14 mouse cellular contexts compared by ENCODE assay signal in genomic region chr5:48113400-48113799, GRCm38 (mm10).
DNase-seq lines count a peak whose midpoint lies in the region; ATAC-seq and TF ChIP-seq lines count a peak whose summit lies in the region.
"Had no signal": no experiment of that assay in that cellular context is flagged by ENCODE, and none has a peak within 500 bp of the region (broad histone marks: within the 10 kb centered on the region; RNA-seq: fewer than 3 reads in every experiment).

No protein-coding gene starts in this region.

- TF ChIP-seq CTCF in layer of hippocampus, adult 2 months (conservative IDR thresholded peaks at IDR 0.05): peak; percentile 71
- TF ChIP-seq CTCF in CH12.LX (conservative IDR thresholded peaks at IDR 0.05 in 1 of 2, IDR thresholded peaks at IDR 0.05 in 1 of 2; ENCODE audit: low read depth in 2 of 2, low read length in 2 of 2): peak in 1 of 2 experiments; percentile 27; a peak in 2 of 4 replicates

- peak; percentile 78; the same call in 1 of the 2 replicates for ATAC-seq in forebrain, embryonic 15.5 days (replicated peaks)

- H3K79me2 ChIP-seq in CH12.LX (replicated peaks; ENCODE audit: control insufficient read depth, extremely low read depth, insufficient read depth, poor library complexity, severe bottlenecking): no peaks in the 10 kb centered on the region

- no peak; the same call in 1 of the 2 replicates for TF ChIP-seq RAD21 in CH12.LX (IDR thresholded peaks at IDR 0.05; ENCODE audit: low read depth, low read length)

- no peak overlapping the region for H3K9ac ChIP-seq in CH12.LX (ENCODE audit: insufficient read depth, low read depth)
- H3K9ac ChIP-seq in forebrain, embryonic 15.5 days (replicated peaks): no peak overlapping the region
- H3K9ac ChIP-seq: embryonic facial prominence, embryonic 12.5 days; limb, embryonic 13.5 days had no signal

- H3K27me3 ChIP-seq in CH12.LX (replicated peaks): no peaks in the 10 kb centered on the region
- no peaks in the 10 kb centered on the region for H3K27me3 ChIP-seq in forebrain, embryonic 15.5 days
- H3K27me3 ChIP-seq: embryonic facial prominence, embryonic 12.5 days; limb, embryonic 13.5 days had no signal

- DNase-seq in embryo, embryonic 10.5 days (ENCODE audit: low spot score): peak; percentile 38
- DNase-seq in embryo, embryonic 9.5 days (ENCODE audit: extremely low spot score): no peak
- DNase-seq in layer of hippocampus, adult 2 months (ENCODE audit: low spot score in 2 of 2): no peak
- no peak for DNase-seq in layer of hippocampus, postnatal 36 days
- peak; percentile 6 for DNase-seq in CH12.LX (ENCODE audit: extremely low read depth)
- DNase-seq in spleen, adult 18-20 months: no peak
- DNase-seq in right cerebral cortex, adult 18-20 months: no peak
- DNase-seq: adrenal gland, postnatal 14 days; kidney, adult 8-10 months had no signal

- in situ Hi-C loops in CH12.LX (cut with MboI; ENCODE audit: low pct_ligation_motif_present, low pct_unique_long_range_greater_than_20kb, low sequenced_read_pairs): no loop called here

- H3K4me3 ChIP-seq in layer of hippocampus, adult 2 months: no peak overlapping the region
- no peak overlapping the region for H3K4me3 ChIP-seq in CH12.LX (replicated peaks in 1 of 3; ENCODE audit: low read depth in 2 of 3, low read length in 2 of 3, poor library complexity in 1 of 3)
- H3K4me3 ChIP-seq in forebrain, embryonic 15.5 days: no peak overlapping the region
- H3K4me3 ChIP-seq: embryonic facial prominence, embryonic 12.5 days; heart, embryonic 10.5 days; limb, embryonic 13.5 days had no signal

- no peak for TF ChIP-seq EP300 in CH12.LX (IDR thresholded peaks at IDR 0.05; ENCODE audit: low read length)

- no peaks in the 10 kb centered on the region for H3K4me1 ChIP-seq in CH12.LX (ENCODE audit: control insufficient read depth in 1 of 2, insufficient read depth in 2 of 2)
- H3K4me1 ChIP-seq in forebrain, embryonic 15.5 days: 0 out of 2 replicates have a peak, but pooled peaks cover 6% of the 10 kb centered on the region
- H3K4me1 ChIP-seq: embryonic facial prominence, embryonic 12.5 days; limb, embryonic 13.5 days had no signal

- dilution Hi-C loops in CH12.LX (cut with MboI; ENCODE audit: extremely low pct_ligation_motif_present, extremely low pct_unique_long_range_greater_than_20kb, low sequenced_read_pairs): no loop called here

- WGBS in forebrain, embryonic 15.5 days: 12% methylated on average over 1 of the region's 1 CpGs

- H3K4me2 ChIP-seq in CH12.LX (ENCODE audit: insufficient read depth, low read depth, poor library complexity, severe bottlenecking): no peak overlapping the region
- H3K4me2 ChIP-seq in forebrain, embryonic 15.5 days (replicated peaks): no peak overlapping the region
- H3K4me2 ChIP-seq: embryonic facial prominence, embryonic 12.5 days; limb, embryonic 13.5 days had no signal

- no peak overlapping the region for H3K27ac ChIP-seq in layer of hippocampus, adult 2 months
- no peak overlapping the region for H3K27ac ChIP-seq in CH12.LX (ENCODE audit: insufficient read depth, low read depth)
- no peak overlapping the region for H3K27ac ChIP-seq in forebrain, embryonic 15.5 days (replicated peaks)
- H3K27ac ChIP-seq: embryonic facial prominence, embryonic 12.5 days; heart, embryonic 10.5 days; limb, embryonic 13.5 days; macrophage had no signal

- no peaks in the 10 kb centered on the region for H3K9me3 ChIP-seq in CH12.LX (replicated peaks; ENCODE audit: low read length)
- H3K9me3 ChIP-seq in forebrain, embryonic 15.5 days: no peaks in the 10 kb centered on the region
- H3K9me3 ChIP-seq: embryonic facial prominence, embryonic 12.5 days; heart, embryonic 10.5 days; limb, embryonic 13.5 days had no signal

- no peak for TF ChIP-seq POLR2A in CH12.LX (IDR thresholded peaks at IDR 0.05; ENCODE audit: low read depth, low read length)

- H3K36me3 ChIP-seq in CH12.LX (replicated peaks in 1 of 2; ENCODE audit: control insufficient read depth in 1 of 2, insufficient read depth in 1 of 2, low read length in 1 of 2): no peaks in the 10 kb centered on the region
- no peaks in the 10 kb centered on the region for H3K36me3 ChIP-seq in forebrain, embryonic 15.5 days
- H3K36me3 ChIP-seq: embryonic facial prominence, embryonic 12.5 days; heart, embryonic 10.5 days; limb, embryonic 13.5 days had no signal

TF ChIP-seq in CH12.LX, 34 proteins besides CTCF, POLR2A, EP300 and RAD21:
- TF ChIP-seq ZC3H11A (IDR thresholded peaks at IDR 0.05; ENCODE audit: low read depth, low read length) (no peak), ETS1 (conservative IDR thresholded peaks at IDR 0.05; ENCODE audit: low read depth, low read length) (no peak), JUN (IDR thresholded peaks at IDR 0.05; ENCODE audit: insufficient read depth, low read depth, low read length) (no peak), CHD1 (IDR thresholded peaks at IDR 0.05; ENCODE audit: low read depth, low read length) (no peak), ZNF384 (IDR thresholded peaks at IDR 0.05; ENCODE audit: low read depth, low read length) (no peak), ELF1 (IDR thresholded peaks at IDR 0.05; ENCODE audit: low read depth, low read length) (no peak), TBP (conservative IDR thresholded peaks at IDR 0.05; ENCODE audit: low read depth, low read length) (no peak), MXI1 (IDR thresholded peaks at IDR 0.05; ENCODE audit: low read depth, low read length) (no peak), POLR2AphosphoS2 (IDR thresholded peaks at IDR 0.05; ENCODE audit: low read depth, low read length) (no peak), TCF12 (IDR thresholded peaks at IDR 0.05; ENCODE audit: low read depth, low read length) (no peak), KAT2A (IDR thresholded peaks at IDR 0.05; ENCODE audit: insufficient replicate concordance, low read length) (no peak), MAZ (IDR thresholded peaks at IDR 0.05; ENCODE audit: low read depth, low read length) (no peak), E2F4 (IDR thresholded peaks at IDR 0.05; ENCODE audit: insufficient replicate concordance, low read depth, low read length) (no peak), MYC (IDR thresholded peaks at IDR 0.05; ENCODE audit: low read depth, low read length) (no peak), ZKSCAN1 (IDR thresholded peaks at IDR 0.05; ENCODE audit: borderline replicate concordance, low read depth, low read length) (no peak), CHD2 (IDR thresholded peaks at IDR 0.05; ENCODE audit: low read length) (no peak), HCFC1 (IDR thresholded peaks at IDR 0.05; ENCODE audit: low read depth, low read length) (no peak), BHLHE40 (IDR thresholded peaks at IDR 0.05; ENCODE audit: low read depth, low read length) (no peak), UBTF (IDR thresholded peaks at IDR 0.05; ENCODE audit: low read depth, low read length) (no peak), RCOR1 (conservative IDR thresholded peaks at IDR 0.05; ENCODE audit: low read depth, low read length) (no peak)
TF ChIP-seq in CH12.LX: peak in this region for 0.

Comparison
In these comparisons a context has a peak if more than half of its experiments do, and no peak if none do; other contexts are left out.
1. DNase-seq: peak in embryo, embryonic 10.5 days (single experiment) and CH12.LX (single experiment); none in embryo, embryonic 9.5 days (single experiment), layer of hippocampus, adult 2 months (0 of 2), layer of hippocampus, postnatal 36 days (0 of 2), spleen, adult 18-20 months (0 of 2) and right cerebral cortex, adult 18-20 months (single experiment).